Mouse (Mus musculus) spleen, adult 18-20 months (tissue): ENCODE measurements at regions not wholly inside any gene's neighbourhood (a gene's known extent, or its start where the extent isn't known, plus 50 kb on each side); places are given as distances from the start of the nearest gene placed in this dataset.

ENCODE experiments used
- DNase-seq, 2 experiments: peaks; one replicate each; pipeline ENCODE4 v3.0.0; 2022; ENCODE audit warnings: mixed read lengths in 2 of 2

- no peak for DNase-seq
Measured at GRCm38 (mm10) chr14:86441895-86442679, 698.9 kb downstream of the Diaph3 start.

GRCm38 (mm10) chr14:86437383-86437782, 703.7 kb downstream of the Diaph3 start:
- DNase-seq = no peak

GRCm38 (mm10) chr14:86435345-86435744, 705.7 kb downstream of the Diaph3 start:
- DNase-seq = no peak

GRCm38 (mm10) chr14:86431215-86431816, 709.7 kb downstream of the Diaph3 start:
- DNase-seq = no peak

GRCm38 (mm10) chr14:86421881-86422280, 719.2 kb downstream of the Diaph3 start:
- no peak for DNase-seq

GRCm38 (mm10) chr14:86419959-86420598, 721.0 kb downstream of the Diaph3 start:
- DNase-seq = no peak

- no peak for DNase-seq
Measured at GRCm38 (mm10) chr14:86396876-86397275, 744.2 kb downstream of the Diaph3 start.

- DNase-seq = no peak
Measured at GRCm38 (mm10) chr14:86395951-86396361, 745.1 kb downstream of the Diaph3 start.

GRCm38 (mm10) chr14:86395531-86395930, 745.5 kb downstream of the Diaph3 start:
- no peak for DNase-seq

GRCm38 (mm10) chr14:86395068-86395467, 746.0 kb downstream of the Diaph3 start:
- no peak for DNase-seq

- no peak for DNase-seq
Measured at GRCm38 (mm10) chr14:86385136-86385535, 755.9 kb downstream of the Diaph3 start.

GRCm38 (mm10) chr14:86365032-86365431, 776.0 kb downstream of the Diaph3 start:
- DNase-seq = no peak

- no peak for DNase-seq
Measured at GRCm38 (mm10) chr14:86360423-86361059, 780.5 kb downstream of the Diaph3 start.

GRCm38 (mm10) chr14:86358584-86358983, 782.5 kb downstream of the Diaph3 start:
- no peak for DNase-seq

- no peak for DNase-seq
Measured at GRCm38 (mm10) chr14:86350526-86350925, 790.5 kb downstream of the Diaph3 start.

- no peak for DNase-seq
Measured at GRCm38 (mm10) chr14:86339007-86339406, 802.0 kb downstream of the Diaph3 start.

- no peak for DNase-seq
Measured at GRCm38 (mm10) chr14:86337052-86337451, 804.0 kb downstream of the Diaph3 start.

GRCm38 (mm10) chr14:86335284-86335683, 805.8 kb downstream of the Diaph3 start:
- DNase-seq = no peak

GRCm38 (mm10) chr14:86329176-86329575, 811.9 kb downstream of the Diaph3 start:
- DNase-seq = no peak

- DNase-seq = no peak
Measured at GRCm38 (mm10) chr14:86327646-86328045, 813.4 kb downstream of the Diaph3 start.

GRCm38 (mm10) chr14:86322365-86322764, 818.7 kb downstream of the Diaph3 start:
- no peak for DNase-seq

GRCm38 (mm10) chr14:86315974-86316373, 825.1 kb downstream of the Diaph3 start:
- DNase-seq = no peak

GRCm38 (mm10) chr14:86308949-86309543, 832.0 kb downstream of the Diaph3 start:
- no peak for DNase-seq
